In genomic region chr13:80962789-80963590, GRCm38 (mm10) we compare ENCODE assay signal across 8 mouse cellular contexts.
A peak's percentile ranks its signal among the peaks of the same experiment; 100 is the strongest.
DNase-seq lines count a peak whose midpoint lies in the region; ATAC-seq and TF ChIP-seq lines count a peak whose summit lies in the region.

No protein-coding gene starts in this region.

- no peak for TF ChIP-seq CTCF in gastrocnemius, adult 2 months (IDR thresholded peaks at IDR 0.05)

- WGBS in hindbrain, embryonic 15.5 days, result 6% methylated on average over 50 of the region's 51 CpGs

- peak overlapping the region; percentile 49 for H3K9ac ChIP-seq in hindbrain, embryonic 15.5 days

- intact Hi-C loops in gastrocnemius, adult 2 months (cut with DNase I), result loop anchor here (2.0 to 5.0 kb wide), 2 partner anchors 78 to 144 kb away; no protein-coding TSS in a partner anchor
- intact Hi-C loops in left cerebral cortex, postnatal 10 days (cut with DNase I), result no loop called here

- peak overlapping the region; percentile 93 for H3K27ac ChIP-seq in gastrocnemius, adult 2 months
- H3K27ac ChIP-seq in hindbrain, embryonic 15.5 days (replicated peaks), result peak overlapping the region; percentile 74

- H3K27me3 ChIP-seq in hindbrain, embryonic 15.5 days, result no peaks in the 10 kb centered on the region
- H3K27me3 ChIP-seq in megakaryocyte, embryonic 14.5 days (replicated peaks), result no peaks in the 10 kb centered on the region

- no peaks in the 10 kb centered on the region for H3K9me3 ChIP-seq in hindbrain, embryonic 15.5 days
- H3K9me3 ChIP-seq in megakaryocyte, embryonic 14.5 days, result peaks cover 13% of the 10 kb centered on the region

- no peaks in the 10 kb centered on the region for H3K36me3 ChIP-seq in hindbrain, embryonic 15.5 days
- no peaks in the 10 kb centered on the region for H3K36me3 ChIP-seq in megakaryocyte, embryonic 14.5 days (replicated peaks; ENCODE audit: low read length)

- peak overlapping the region; percentile 68 for H3K4me2 ChIP-seq in hindbrain, embryonic 15.5 days

- peak; percentile 91 to 96 for DNase-seq in adrenal gland, adult (ENCODE audit: inconsistent age in 2 of 2, low spot score in 1 of 2)
- DNase-seq in cerebellum, postnatal 25 days, result peak; percentile 81 to 90
- DNase-seq in gastrocnemius, adult 2 months, result peak; percentile 93
- DNase-seq in left cerebral cortex, postnatal 10 days (ENCODE audit: extremely low spot score in 1 of 2, low spot score in 2 of 2), result peak; percentile 29 to 87
- DNase-seq in right cerebral cortex, postnatal 10 days (ENCODE audit: low spot score in 2 of 2), result peak; percentile 68 to 70

- H3K4me1 ChIP-seq in hindbrain, embryonic 15.5 days (replicated peaks), result peaks cover 10% of the 10 kb centered on the region; the same call in 1 of the 2 replicates
- H3K4me1 ChIP-seq in megakaryocyte, embryonic 14.5 days, result peaks cover 7% of the 10 kb centered on the region

- peak; percentile 97 for ATAC-seq in hindbrain, embryonic 15.5 days (ENCODE audit: low FRiP score, low read depth)
- no peak for ATAC-seq in erythroid progenitor cell, adult 5-6 weeks (replicated peaks; ENCODE audit: low FRiP score, poor library complexity, severe bottlenecking)

- peak overlapping the region; percentile 71 for H3K4me3 ChIP-seq in gastrocnemius, adult 2 months
- peak overlapping the region; percentile 52 for H3K4me3 ChIP-seq in hindbrain, embryonic 15.5 days
- H3K4me3 ChIP-seq in megakaryocyte, embryonic 14.5 days (replicated peaks), result peak overlapping the region; percentile 89
